Mouse (Mus musculus) kidney, adult 18-20 months (tissue): ENCODE data around the gene Mical2.
A peak's percentile ranks its signal among the peaks of the same experiment; 100 is the strongest.

ENCODE experiments used
- DNase-seq: peaks from one replicate; pipeline ENCODE4 v3.0.0; 2021

Mical2 gene

DNA sequence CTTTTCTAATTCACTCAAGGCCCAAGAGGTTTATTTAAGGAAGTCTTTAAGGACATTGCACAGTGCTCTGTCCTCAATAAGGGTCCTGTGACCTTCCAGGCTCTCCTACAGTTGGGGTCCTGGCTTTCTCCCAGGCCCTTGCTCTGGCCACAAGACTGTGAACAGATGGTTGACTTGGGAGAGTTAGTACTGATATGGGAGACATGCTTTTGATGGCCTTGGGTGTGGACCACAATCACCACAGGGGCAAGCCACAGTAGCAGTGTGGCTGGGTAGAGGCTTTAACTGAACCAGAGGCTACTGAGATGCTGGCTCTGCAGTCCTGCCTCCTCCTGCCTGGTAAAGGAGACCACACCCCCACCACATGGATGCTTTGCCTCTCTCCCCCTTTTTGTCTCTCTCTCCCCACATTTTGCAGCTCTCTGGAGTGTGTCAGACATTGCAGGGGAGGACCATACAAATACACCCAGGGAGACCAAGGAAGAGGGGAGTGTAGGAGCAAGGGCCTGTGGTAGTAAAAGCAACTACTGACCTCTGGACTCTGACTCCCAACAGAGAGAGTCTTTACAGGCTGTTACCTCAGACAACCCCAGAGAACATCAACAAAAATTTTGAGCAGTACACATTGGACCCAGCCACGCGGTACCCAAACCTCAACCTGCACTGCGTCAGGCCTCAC, 94.5 kb downstream of the Mical2 start:
- peak; percentile 28 for DNase-seq

DNA sequence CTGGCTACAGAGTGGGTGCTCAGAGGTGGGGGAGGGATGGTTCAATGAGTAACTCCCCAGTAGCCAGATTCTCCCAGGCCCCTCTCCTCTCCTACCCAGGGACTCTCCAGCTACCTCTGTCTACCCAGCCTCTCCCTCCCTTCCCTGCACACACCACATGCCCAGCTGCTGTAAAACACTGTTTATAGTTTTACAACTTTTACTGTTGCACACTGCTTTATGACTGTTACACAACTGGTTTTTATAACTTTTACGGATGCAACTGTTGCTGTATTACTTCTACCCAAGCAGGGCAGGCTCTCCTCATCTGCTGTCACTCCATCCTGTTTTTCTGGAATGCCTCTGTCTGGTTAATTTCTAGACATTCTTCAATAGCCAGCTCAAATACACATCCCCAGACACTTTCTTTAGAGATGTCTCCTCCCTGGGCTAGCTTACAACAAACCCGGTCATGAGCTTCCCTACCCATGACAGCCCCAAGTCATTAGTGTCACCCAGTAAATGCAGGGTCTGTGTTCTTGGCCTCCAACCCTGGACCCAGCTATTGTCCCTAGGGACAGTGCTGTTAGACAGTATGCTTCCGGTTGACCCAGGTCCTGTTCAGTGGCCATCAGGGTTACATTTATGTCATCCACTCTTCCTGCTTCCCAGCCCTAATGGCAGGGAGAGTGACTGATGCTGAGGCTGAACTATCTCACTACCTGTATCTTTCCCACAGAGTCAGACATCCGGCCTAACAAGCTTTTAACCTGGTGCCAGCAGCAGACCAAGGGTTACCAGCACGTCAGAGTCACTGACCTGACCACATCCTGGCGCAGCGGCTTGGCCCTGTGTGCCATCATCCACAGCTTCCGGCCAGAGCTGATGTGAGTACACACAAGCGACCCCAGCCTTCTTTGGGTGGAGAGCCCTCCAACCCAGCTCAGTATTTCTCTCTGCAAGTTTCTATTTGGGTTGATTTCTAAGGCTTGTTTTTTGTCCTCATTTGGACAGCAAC, 96.4 kb downstream of the Mical2 start:
- no peak for DNase-seq

DNA sequence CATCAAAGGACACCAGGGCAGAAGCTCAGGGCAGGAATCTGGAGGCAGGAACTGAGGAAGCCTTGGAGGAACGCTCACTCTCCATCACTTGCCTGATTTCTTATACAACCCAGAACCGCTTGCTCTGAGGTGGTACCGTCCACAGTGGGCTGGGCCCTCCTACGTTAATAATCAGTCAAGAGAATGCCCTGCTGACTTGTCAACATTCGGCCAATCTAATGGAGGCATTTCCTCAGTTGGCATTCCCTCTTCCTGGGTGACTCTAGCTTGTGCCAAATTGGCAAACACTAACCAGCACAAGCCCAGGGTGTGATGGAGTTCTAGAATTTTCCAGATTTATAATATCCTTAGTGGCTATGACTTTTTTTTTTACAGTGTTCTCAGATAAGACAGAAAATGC, 98.9 kb downstream of the Mical2 start:
- DNase-seq = no peak

DNA sequence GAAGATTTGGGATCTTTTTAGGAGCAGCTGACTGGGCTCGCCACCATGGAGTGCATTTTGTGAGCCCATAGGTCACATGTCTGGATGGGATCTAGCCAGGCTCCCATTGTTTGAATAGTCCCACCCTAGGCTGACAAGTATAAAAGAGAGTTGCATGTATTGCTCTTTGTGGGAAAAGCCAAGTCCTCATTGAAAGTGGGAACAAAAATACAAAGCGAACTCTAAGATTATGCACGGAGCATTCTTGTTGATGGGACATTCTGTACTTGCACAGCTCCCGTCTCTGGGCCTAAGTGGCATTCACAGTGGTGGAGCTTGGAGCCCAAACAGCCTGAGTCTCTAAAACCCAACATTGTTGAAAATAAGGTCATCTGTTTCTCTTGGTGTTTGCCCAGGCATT, 101.2 kb downstream of the Mical2 start:
- no peak for DNase-seq

DNA sequence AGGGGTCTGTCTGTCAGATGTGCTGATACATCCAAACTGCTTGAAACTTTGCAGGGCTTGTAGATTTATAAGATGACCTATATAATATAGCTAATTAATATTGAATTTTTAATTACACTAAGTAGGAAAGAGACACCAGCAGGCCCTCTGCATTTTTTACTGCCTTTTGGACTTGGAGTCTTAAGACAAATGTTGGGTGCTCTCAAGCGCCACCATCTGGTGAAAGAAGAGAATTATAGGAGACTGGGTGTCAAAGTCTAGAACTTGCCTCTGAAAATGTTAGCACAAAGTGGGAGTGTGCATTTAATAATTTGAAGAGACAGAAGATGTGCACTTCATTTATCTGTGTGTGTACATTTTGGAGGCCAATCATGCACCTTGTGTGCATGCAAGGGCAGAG, 103.3 kb downstream of the Mical2 start:
- DNase-seq = peak; percentile 49

DNA sequence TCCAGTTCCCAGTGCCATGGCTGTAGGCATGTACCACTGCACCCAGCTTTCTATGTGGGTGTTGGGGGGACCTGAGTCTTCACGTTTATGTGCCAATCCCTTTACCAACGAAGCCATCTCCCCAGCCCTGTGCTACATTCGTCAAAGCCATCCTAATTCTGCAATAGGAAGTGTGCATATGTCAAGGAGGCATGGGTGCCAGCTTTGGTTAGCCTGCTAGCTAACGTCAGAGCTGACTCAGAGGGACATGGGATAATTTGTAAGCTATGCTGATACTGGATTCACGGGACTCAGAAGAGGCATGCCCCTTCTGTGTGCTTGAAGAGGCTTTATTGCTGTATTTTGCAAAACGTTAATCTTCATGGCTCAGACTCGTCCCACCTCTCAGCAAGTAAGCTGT, 103.8 kb downstream of the Mical2 start:
- no peak for DNase-seq

DNA sequence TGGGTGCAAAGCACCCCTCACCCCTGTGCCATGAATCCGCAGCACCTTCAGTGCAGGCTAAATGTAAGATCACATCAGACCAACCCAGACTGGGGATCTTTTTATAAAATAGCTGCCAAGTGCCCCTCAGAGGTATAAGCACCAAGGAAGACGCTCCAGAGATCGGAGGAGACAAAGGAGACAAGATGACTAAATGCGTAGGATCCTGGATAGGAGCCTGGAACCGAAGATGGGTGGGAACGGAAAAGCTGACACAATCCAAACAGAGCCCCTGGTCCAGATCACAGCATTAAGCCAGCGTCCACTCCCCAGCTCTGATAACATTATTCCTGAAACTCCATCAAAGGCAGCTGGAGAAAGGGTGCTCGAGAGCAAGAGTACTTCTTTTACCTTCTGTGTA, 105.3 kb downstream of the Mical2 start:
- no peak for DNase-seq

DNA sequence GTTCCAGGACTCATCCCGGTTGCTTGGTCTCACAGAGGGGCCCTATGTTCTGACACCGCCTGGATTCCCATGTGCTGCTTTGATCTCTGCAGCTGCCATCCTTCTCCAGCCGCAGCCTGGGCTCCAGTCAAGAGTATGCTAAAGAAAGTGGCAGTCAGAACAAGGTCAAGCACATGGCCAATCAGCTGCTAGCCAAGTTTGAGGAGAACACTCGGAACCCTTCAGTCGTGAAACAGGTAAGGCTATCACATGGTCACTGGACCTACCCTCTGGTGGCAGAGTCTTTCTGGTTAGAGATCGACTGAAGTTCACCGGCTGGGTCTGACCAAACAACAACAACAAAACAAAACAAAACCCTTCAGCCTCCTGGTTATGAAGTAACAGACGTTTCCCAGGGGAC, 106.1 kb downstream of the Mical2 start:
- DNase-seq = peak; percentile 34

DNA sequence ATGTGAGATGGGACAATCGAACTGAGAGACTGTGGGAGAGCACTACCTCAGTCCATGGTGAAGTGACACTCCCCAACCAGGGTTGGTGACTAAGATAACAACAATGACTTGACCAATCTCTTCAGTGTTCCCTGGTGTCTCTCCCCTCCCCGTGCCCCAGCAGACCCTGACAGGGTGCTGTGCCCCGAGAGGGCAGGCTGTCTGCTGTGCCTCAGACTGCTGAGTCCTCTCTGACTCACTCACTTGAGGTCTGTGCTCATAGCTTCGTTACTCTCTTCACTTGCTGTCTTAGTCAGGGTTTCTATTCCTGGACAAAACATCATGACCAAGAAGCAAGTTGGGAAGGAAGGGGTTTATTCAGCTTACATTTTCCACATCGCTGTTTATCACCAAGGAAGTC, 106.8 kb downstream of the Mical2 start:
- DNase-seq = no peak

DNA sequence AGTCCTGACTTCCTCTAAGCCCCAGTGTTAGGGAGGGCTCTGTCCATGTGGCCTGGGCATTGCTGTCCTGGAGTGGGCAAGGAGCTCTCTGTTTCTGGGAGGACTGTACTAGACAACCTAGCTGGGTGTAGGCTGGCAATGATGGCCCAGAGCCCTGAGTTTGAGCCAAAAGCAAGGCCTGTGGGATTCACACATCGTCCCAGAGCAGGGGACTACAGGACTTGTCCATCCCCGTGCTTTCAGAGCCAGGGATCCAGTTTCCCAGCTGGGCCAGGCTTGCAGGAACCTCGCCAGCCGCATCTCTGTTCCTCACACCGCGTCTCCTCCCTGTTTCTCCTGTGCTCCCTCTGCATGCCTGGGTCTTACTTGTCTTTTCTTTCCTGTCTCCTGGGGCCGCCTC, 107.7 kb downstream of the Mical2 start:
- DNase-seq = no peak

DNA sequence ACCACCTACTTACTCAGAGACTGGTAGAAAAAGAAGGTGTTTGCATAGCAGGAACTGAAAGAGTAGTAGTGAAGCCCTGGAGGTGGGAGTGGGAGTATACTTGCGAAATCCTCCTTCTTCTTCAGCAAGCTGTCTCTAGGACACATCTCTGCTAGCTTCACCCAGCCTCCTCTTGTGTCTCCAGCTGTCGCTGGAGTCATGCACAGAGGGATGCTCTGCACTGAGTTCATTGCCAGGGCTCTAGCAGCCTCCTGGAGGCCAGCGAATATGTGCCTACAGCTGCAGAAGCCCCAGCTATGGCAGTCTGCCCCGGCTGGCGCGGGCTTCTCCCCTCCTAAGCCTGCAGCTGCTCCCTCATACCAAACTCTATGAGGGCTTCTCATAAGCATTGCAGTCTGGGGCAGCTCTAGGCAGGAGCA, 110.6 kb downstream of the Mical2 start:
- DNase-seq = no peak

DNA sequence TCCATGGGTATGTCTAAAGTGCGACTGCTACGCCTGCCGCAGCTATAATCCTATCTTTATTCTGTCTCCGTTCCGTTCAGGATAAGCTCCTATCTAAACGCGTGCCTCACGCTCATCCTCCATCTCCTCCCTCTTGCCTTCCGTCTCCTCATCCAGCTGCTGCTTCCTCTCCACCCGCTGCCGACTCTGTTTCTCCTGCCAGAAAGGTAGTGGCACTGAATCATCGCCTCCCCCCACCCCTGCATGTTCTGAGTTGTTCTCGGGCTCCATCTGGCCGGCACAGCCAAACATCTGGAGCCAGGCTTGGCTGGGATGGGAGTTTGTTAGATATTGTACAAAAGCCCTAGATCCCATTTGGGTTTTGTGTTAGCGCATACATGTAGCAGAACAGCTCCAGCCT, 111.1 kb downstream of the Mical2 start:
- no peak for DNase-seq

DNA sequence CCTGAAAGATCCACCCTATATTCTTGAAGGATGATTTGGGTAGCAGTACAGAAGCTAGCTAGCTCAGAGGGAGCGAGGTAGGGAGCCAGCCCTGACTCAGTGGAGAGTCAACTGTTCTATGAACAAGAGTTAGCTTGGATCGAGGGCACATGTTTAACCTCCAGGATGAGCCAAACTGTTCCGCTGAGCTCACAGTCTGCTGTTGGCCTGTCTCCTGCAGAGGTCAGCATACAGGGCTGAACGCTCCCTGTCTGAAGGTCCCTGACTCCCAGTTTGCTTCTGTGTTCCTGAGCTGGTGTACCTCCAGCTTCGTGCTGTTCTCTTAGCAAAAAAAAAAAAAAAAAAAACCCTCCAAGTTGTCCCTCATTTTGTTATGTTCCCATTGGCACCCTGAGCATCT, 112.1 kb downstream of the Mical2 start:
- DNase-seq = no peak

DNA sequence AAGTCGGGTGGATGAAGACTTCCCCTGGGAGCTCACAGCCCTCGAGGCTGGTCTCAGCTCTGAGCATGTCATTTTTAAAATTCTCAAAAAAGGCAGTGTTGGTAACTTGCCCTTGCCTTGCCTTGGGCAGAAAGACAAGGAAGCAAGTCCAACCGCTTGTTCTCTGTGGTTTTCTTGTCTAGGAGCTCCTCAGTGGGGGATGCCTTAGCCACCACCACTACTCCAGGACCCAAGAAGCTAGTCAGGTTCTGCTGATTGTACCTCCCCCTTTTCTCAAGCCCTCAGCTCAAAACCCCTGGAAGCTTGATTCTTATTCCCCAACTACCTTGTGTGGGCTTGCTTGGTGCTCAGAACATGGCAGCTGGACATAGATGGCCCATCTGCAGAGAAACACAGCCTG, 115.4 kb downstream of the Mical2 start:
- no peak for DNase-seq

DNA sequence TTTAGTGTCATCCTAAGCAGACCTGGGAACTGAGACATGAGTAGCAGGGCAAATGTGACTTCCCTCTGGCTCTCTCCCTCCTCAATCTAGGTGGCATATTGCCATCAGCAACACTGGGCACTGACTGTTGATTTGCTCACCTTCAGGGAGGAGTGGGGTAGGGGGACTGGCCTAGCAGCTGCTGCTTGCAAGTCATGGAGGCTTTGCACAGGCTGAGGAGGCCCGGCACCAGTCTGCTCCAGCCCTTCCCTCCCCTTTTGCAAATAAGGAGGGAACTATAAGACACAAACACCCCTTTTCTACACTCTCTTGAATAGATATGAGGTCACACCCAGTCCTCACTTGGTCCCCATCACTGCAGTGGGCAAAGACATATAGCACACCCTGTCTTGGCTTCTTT, 120.0 kb downstream of the Mical2 start:
- DNase-seq = no peak

DNA sequence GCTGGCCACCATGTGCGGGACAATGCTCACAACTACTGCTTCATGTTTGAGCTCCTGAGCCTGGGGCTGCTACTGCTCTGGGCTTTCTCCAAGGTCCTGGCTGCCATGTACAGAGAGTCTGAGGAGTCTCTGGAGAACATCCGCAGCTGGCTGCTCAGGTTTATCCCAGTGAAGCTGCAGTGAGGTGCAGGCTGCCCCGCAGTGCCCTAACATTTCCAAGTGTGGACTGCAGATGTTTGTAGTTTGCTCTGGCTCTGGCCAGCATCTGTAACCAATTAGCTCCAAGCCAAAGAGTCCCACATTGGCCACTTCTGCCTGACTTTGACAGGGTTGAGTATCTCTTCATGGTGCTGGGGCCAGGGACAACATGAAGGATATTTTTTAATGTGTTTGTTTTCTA, 125.9 kb downstream of the Mical2 start:
- DNase-seq = no peak

DNA sequence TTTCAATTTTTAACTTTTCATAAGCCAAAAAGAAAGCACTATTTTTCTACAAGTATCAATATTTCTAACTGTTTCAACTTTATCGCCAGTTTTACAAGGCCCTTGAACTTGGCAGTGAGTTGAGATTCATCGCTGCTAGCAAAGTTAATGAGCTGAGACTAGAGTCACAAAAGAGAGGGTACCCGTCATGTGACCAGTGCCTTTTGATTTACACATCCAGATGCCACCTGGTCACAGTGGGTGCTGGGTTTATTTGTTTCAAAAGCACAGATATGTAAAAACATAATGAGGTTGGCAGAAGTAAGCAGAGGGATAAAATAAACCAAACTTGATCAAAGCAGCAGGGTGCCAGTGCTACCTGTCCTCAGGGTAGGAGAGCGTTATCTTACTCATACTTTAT, 126.3 kb downstream of the Mical2 start:
- DNase-seq = no peak

DNA sequence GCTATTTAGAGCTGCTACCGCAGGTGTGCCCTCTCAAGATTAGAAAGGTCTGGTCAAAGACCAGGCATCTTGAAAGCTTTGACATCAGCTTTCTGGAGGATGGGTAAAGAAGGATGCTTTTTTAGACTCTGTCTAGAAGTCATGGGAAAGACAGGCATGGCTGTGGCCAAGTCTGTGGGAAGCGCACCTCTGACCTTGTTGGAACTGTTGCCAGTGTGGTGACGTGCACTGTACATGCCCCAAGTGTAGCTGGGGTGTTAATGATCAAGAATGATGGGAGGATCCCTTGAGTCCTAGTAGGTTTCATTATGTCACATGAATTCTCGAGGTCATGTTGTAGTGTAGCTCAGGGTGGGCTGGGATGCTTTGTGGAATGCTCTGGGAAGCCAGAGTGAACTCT, 127.4 kb downstream of the Mical2 start:
- DNase-seq = peak; percentile 35

DNA sequence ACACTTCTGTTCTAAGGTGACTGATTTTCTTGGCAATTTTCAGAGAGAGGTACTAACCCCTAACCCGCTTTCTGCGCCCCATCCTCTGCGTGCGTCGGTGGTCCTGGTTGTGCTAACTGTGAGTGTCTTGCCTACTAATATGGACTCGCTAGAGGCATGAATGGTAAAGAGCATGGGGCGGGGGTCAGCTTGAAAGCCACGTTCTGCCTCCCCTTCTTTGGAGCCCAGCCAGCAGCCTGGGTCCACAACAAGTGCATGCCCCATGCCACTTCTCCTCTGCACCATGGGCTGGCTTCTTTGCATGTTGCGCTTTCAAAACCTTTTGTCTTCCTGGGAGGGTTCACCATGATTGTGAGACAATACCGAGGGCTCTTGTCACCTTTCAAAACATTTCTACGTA, 128.3 kb downstream of the Mical2 start:
- DNase-seq = no peak

DNA sequence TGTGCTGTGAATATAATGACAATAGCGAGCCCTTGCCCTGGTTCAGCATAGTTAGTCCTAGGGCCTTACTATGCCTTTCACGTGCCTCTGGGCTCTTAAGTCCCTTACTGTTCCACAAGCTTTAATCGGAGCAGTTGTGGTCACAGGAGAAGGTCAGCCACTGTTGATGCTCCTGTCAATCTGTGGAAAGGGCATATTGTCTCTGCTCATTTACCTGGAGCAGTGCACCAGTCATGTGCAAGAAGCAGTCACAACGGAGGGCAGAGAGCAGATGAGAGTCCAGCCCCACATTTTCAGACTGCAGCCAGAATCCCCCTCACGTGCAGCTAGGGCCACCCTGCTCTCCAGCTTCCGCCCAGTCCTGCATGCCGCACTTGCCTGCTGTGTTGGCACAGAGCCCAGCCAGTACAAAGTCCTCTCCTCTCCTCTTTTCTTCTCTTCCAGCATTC, 128.9 kb downstream of the Mical2 start:
- peak; percentile 78 for DNase-seq

DNA sequence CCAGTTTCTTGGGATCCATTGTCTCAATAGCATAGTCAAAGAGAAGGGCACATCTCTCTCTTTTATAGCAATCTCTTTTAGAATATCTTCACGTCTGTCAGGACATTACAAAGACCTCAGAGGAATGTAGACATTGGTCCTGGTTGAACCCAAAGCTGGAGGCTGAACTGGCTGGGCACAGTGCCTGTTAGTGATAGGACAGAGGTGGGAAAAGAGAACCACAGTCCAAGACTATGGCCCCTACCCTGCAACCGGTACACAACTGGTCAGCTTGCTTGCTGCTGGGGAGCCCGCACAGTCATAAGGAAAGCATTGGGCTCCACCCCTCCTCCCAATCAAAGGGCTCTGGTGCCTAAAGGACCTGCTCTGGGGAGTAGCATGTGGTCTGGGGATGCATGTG, 133.9 kb downstream of the Mical2 start:
- DNase-seq = no peak

DNA sequence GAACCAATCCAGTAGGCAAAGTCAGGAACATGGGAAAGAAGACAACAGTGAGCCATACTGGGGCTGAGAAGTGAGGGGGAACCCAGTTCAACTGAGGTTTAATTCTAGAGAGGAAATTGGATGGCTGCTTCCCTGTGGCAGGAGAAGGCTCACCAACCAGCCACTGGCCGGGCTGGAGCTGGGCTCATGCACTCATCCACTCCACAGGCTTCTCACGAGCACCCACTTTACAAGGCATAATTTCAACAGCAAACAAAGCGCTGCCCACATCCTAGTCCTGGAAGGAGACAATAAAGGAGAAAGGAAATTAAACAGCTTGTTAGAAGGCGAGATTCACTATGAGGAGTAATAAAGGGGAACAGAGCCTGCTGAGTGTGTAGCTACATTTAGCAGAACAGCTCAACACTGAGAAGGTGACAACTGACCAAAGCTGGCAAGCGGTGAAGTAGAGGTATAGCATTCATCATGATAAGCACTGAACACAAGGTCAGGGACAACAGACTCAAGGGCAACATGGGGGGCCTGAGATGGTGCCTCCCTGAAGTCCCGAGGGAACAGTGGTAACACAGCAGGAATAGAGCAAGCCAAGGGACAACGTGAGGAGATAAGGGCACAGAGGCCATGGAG, 137.0 kb downstream of the Mical2 start:
- no peak for DNase-seq

DNA sequence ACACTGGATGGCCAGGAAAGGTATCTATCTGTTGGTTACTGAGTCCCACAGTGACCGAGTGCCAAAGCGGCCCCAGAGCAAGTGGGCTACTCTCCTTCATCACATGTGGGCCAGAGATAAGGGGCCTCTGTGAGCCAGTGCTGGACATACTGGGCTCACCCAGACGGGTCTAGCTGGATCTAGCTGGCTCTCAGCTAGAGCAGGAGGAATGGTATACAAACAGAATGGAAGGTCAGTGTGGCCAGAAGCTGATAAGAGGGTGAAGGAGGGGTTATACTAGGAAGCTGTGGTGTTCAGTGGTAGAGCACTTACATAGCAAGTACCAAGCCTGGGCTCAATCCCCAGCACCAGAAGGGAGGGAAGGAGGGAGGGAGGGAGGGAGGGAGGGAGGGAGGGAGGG, 140.2 kb downstream of the Mical2 start:
- no peak for DNase-seq

DNA sequence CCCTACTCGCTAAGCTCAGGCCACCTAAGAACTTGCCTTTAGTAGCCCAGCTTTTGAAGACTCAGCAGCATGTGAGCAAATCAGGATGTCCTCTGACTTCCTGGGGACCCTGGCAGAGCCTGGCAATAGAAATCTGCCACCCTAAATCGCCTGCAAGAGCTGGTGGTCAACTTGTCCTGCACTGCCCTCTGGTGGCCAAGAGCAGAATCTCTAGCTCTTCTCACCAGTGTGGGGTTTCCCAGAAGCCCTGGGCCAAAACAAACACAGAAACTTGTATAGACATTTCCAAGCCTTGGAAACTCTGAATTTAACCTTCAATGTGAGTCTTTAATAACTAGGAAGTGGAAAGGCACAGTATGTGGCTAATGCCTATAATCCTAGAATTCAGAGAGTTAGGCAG, 143.4 kb downstream of the Mical2 start:
- peak; percentile 85 for DNase-seq
